Mouse (Mus musculus) midbrain, embryonic 10.5 days (tissue): ENCODE data around the gene Gm42742. TPM values are rescaled to one million over a fixed set of nuclear protein-coding genes. Genes with fewer than 3 reads are reported as not detected.

Experiments used
- DNase-seq: peaks from one replicate; pipeline ENCODE4 v3.0.0-alpha.2; 2017; ENCODE audit warnings: low spot score
- H3K27ac ChIP-seq: fragments of 300-500 bp; sonication (generic); replicated peaks from 2 replicates; pipeline ENCODE4 v1.5.1; 2016; ENCODE audit warnings: mild to moderate bottlenecking
- H3K27me3 ChIP-seq: fragments of 300-500 bp; sonication (generic); 2 replicates; pipeline ENCODE4 v1.6.1; 2016; ENCODE audit warnings: low read depth, mild to moderate bottlenecking; ENCODE audit not compliant: poor library complexity, severe bottlenecking
- H3K36me3 ChIP-seq: fragments of 300-500 bp; sonication (generic); 2 replicates; pipeline ENCODE4 v1.6.1; 2016; ENCODE audit warnings: mild to moderate bottlenecking, moderate library complexity
- H3K4me1 ChIP-seq: fragments of 300-500 bp; sonication (generic); 2 replicates; pipeline ENCODE4 v1.6.1; 2016
- H3K4me3 ChIP-seq: fragments of 300-500 bp; sonication (generic); 2 replicates; pipeline ENCODE4 v1.5.1; 2016; ENCODE audit warnings: mild to moderate bottlenecking, moderate library complexity
- H3K9me3 ChIP-seq: fragments of 300-500 bp; sonication (generic); replicated peaks from 2 replicates; pipeline ENCODE4 v1.6.1; 2016; ENCODE audit warnings: mild to moderate bottlenecking
- WGBS: fragments of 180-500 bp; shearing (Covaris S2); methylation state at CpG from one replicate; pipeline ENCODE4 v1.1.7; 2016; 5-methylcytosine and 5-hydroxymethylcytosine counted together
- polyA plus RNA-seq: library from polyadenylated mRNA; unstranded; fragments of >200 nt; fragmentation: Nextera tagmentation; extraction: Ambion mirVana; gene quantifications from 2 replicates; pipeline ENCODE4 v1.2.1, GENCODE M21; 2016

The Gm42742 gene
- 46.2 and 55.1 TPM in 2 replicates for polyA plus RNA-seq

DNA sequence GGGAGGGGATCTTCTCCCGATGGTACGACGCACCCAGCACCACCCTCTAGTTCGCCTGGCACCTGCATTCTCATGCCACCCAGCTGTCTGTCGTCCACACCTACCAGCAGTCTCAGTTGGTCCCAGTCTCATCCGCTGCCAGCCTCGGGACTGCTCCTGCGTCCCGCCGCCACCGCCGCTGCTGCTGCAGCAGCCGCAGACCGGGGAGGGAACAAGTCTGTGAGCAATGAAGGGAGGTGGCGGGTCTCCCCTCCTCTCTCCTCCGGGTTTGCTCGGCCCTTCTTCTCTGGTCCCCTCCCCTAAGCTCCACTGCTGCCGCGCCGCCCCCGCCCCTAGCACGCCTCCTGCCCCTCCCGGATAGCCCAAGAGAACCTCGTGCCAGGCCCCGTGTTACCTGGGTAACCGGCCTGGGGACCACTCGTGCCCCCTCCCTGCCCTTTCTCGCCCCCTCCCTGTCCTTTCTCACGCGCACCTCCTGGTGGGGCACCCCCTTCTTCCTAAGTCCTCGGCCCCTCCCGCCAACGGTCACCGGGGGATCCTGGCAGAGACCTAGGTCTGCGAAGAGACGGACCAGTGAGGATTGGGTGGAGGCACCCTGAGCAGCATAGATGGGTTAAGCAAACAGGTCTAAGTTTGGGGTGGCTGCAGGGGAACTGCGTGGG is at the start of gene Gm42742, which contains the start of gene Prrt2:
Gm42742 (minus strand) TSS at position 197 of the 662 bp plus-strand sequence.
Prrt2 (minus strand) TSS at position 311 of the 662 bp plus-strand sequence.
- peaks cover 42% of the 10 kb centered on the region for H3K36me3 ChIP-seq
- 1% methylated on average over 35 of the region's 37 CpGs for WGBS
- no peaks in the 10 kb centered on the region for H3K27me3 ChIP-seq
- H3K9me3 ChIP-seq, result no peaks in the 10 kb centered on the region
- H3K27ac ChIP-seq, result peak within 1 kb of the TSS; percentile 92
- DNase-seq, result peak; percentile 74
- peaks cover 96% of the 10 kb centered on the region for H3K4me1 ChIP-seq
- H3K4me3 ChIP-seq, result peak within 1 kb of the TSS; percentile 88

DNA sequence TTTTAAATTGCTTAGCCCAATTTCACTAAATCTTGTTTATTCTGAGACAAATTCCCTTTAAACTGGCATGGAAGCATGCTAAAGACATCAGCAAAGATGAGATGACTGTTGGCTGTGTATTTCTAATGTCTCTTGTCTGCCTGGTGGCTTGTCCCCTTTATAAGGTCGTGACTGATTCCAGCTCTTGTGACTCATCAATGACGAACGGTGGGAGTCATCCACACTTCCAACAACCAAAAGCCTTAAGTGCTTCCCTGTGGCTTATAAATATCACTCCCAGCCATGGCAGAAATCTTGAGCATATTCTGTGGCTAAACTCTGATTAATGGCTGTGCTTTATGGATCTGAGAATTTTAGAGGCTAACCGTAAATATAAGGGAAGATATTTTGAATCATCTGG is 45.4 kb upstream of the Gm42742 start:
- no peaks in the 10 kb centered on the region for H3K9me3 ChIP-seq
- H3K27me3 ChIP-seq, result no peaks in the 10 kb centered on the region
- DNase-seq, result no peak
- no peak overlapping the region for H3K4me3 ChIP-seq
- no peak overlapping the region for H3K27ac ChIP-seq
- H3K4me1 ChIP-seq, result 0 out of 2 replicates have a peak, but pooled peaks cover 3% of the 10 kb centered on the region
- WGBS, result 91% methylated on average over 4 of the region's 4 CpGs
- H3K36me3 ChIP-seq, result no peaks in the 10 kb centered on the region

DNA sequence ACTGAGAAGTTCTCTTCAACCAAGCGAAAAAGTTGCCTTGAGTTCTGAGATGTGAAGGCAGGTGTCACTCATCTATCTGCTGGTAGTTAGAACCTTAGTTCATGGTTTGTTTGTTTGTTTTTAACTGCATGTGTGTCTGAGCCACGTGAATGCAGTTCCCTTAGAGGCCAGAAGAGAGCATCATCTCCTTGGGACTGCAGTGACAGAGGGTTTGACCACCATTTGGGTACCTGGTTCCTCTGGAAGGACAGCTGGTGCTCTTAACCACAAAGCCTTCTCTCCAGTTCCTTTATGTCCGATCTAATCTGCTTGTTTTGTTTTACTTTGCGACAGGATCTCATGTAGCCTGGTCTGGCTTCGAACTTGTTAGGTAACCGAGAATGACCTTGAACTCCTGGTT is 44.6 kb upstream of the Gm42742 start:
- Histone ChIP-seq H3K36me3 (no peaks in the 10 kb centered on the region), H3K27me3 (no peaks in the 10 kb centered on the region), H3K4me3 (no peak overlapping the region), H3K27ac (no peak overlapping the region), H3K9me3 (no peaks in the 10 kb centered on the region), H3K4me1 (no peaks in the 10 kb centered on the region)
- WGBS, result 89% methylated on average over 6 of the region's 6 CpGs
- DNase-seq, result no peak

DNA sequence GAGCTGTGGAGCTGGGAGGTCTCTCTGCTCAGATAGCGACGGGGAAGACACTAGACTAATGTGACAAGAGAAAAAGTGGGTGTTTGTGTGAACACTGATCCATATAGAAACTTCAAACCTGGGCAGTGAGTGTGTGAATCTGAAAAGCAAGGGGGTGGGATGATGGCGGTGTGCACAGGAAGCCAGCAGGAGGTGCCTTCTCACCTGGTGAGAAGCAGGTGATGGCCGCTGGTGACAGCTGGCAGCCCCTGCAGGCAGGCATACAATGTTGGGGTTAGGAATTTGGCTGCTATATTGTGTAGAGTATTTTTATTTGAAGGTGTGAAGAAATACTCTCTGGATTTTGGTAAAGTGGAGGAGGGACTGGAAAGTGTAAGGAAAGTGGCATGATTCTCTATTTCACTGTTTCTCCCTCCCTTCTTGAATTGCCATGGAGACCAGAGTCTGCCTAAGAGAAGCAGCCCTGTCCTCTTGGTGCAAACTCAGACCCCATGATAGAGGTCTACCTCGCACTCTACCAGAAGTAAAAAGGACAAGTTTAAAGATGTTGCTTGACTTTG is 34.2 kb upstream of the Gm42742 start:
- 76% methylated on average over 5 of the region's 5 CpGs for WGBS
- DNase-seq, result no peak
- no peaks in the 10 kb centered on the region for H3K27me3 ChIP-seq

DNA sequence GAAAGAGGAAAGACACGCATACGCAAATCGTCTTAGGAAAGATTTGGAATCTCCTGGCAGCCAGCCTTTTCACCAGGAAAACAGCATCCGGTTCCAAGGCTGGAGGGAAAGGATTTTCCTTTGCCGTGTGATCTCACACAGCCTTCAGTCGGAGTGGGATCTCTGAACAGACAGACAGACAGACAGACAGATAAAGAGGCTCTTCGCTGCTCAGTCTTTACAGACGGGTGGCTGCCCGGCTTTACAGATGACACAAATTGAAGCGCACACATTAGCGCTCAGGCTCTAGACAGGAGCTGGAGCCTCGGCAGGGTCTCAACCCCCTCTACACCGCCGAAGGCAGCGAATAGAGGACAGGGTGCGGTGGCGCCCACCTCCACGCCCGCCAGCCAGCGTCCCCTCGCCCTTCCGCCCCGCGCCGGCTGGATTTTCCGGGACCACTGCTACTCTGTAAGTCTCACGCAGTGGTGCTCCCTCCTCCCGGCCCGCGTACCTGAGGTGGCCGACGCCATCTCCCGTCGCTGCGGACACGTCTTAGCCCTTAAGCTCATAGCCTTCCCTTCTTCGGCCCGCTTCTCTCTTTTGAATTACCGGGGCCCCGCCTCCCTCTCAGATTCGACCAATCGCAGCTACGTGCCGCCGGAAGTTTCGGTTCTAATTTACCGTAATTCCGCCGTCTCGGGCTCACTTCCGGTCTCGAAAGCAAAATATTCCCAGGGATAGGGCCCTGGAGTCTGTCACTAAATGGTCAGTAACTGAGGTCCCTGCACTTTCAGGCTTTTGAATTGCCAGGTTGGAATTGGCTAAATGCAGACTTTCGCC is 21.2 kb upstream of the Gm42742 start, which contains the start of gene Kif22:
Kif22 (minus strand) TSS at position 621 of the 822 bp plus-strand sequence.
- WGBS, result under 1% methylated on average over 53 of the region's 53 CpGs
- Histone ChIP-seq H3K27ac (peak within 1 kb of the TSS; percentile 95), H3K36me3 (peaks cover 34% of the 10 kb centered on the region), H3K9me3 (no peaks in the 10 kb centered on the region), H3K4me3 (peak within 1 kb of the TSS; percentile 96), H3K27me3 (no peaks in the 10 kb centered on the region), H3K4me1 (peaks cover 25% of the 10 kb centered on the region)
- DNase-seq, result peak; percentile 91

More for the DNA sequence above, 34.2 kb upstream of the Gm42742 start:
- Histone ChIP-seq H3K36me3 (no peaks in the 10 kb centered on the region), H3K4me1 (no peaks in the 10 kb centered on the region), H3K27ac (no peak overlapping the region), H3K4me3 (no peak overlapping the region), H3K9me3 (no peaks in the 10 kb centered on the region)

DNA sequence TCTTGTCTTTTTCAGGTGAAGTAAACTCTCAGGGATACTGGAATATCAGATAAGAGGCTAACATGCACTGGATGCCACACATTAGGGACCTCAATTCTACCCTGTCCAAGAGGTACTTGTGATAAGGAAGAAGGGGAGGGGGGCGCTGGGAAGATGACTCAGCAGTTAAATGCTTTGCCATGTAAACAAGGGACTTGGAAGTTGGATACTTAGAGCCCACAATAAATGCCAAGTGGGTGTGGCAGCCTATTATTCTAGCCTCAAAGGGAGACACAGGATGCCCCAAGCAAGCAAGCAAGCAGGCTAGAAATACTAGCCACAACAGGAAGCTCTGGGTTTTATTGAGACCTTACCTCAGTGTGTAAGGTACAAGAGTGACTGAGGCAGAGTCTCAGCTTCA is 10.3 kb upstream of the Gm42742 start:
- 68% methylated on average over 1 of the region's 1 CpGs for WGBS
- peaks cover 85% of the 10 kb centered on the region for H3K36me3 ChIP-seq

DNA sequence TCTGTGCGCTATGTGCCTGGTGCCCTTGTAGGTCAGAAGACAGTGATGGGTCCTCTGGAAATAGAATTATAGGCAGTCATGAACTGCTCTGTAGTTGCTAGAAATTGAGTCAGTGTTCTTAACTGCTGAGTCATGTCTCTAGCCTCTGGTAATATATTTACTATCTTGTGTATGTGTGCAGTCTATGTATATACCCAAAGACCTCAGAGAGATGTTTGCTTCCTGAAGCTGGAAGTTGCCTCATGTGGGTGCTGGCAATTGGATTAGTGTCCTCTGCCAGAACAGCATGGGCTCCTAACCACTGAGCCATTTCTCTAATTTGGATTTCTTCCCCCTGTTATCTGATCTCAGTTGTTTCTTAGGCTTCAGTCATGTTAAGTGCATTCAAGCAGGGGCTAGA is 9.3 kb upstream of the Gm42742 start:
- H3K4me1 ChIP-seq, result peaks cover 15% of the 10 kb centered on the region
- 97% methylated on average over 1 of the region's 1 CpGs for WGBS
- DNase-seq, result no peak
- no peaks in the 10 kb centered on the region for H3K27me3 ChIP-seq
- peaks cover 81% of the 10 kb centered on the region for H3K36me3 ChIP-seq
- H3K27ac ChIP-seq, result no peak overlapping the region
- no peak overlapping the region for H3K4me3 ChIP-seq
- H3K9me3 ChIP-seq, result no peaks in the 10 kb centered on the region

More for the DNA sequence above, 10.3 kb upstream of the Gm42742 start:
- H3K9me3 ChIP-seq, result no peaks in the 10 kb centered on the region
- H3K4me1 ChIP-seq, result peaks cover 10% of the 10 kb centered on the region
- H3K27me3 ChIP-seq, result no peaks in the 10 kb centered on the region
- no peak overlapping the region for H3K27ac ChIP-seq
- DNase-seq, result no peak
- H3K4me3 ChIP-seq, result no peak overlapping the region

DNA sequence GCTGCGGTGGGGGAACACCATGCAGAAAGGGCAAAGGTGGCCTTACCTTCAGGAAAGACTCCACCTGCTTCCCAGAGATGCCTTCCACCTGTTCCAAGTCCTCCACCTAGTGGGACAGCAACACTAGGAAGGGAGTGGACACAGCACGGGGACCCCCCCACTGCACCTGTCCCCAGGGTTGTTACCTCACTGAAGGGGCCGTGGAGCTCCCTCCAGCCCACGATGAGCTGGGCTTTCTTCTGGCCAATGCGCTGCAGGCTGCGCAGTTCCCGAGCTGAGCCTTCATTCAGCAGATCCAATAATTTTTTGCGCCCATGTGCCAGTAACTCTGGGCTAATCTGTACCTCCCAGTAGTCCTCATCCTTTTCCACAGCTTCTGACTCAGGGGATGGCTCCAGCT is 7.0 kb upstream of the Gm42742 start:
- H3K27me3 ChIP-seq, result no peaks in the 10 kb centered on the region
- 75% methylated on average over 8 of the region's 8 CpGs for whole genome bisulfite sequencing
- peaks cover 38% of the 10 kb centered on the region for H3K4me1 ChIP-seq
- DNase-seq, result no peak
- no peaks in the 10 kb centered on the region for H3K9me3 ChIP-seq
- peak overlapping the region; percentile 88 for H3K4me3 ChIP-seq
- peaks cover 81% of the 10 kb centered on the region for H3K36me3 ChIP-seq
- H3K27ac ChIP-seq, result peak overlapping the region; percentile 100

DNA sequence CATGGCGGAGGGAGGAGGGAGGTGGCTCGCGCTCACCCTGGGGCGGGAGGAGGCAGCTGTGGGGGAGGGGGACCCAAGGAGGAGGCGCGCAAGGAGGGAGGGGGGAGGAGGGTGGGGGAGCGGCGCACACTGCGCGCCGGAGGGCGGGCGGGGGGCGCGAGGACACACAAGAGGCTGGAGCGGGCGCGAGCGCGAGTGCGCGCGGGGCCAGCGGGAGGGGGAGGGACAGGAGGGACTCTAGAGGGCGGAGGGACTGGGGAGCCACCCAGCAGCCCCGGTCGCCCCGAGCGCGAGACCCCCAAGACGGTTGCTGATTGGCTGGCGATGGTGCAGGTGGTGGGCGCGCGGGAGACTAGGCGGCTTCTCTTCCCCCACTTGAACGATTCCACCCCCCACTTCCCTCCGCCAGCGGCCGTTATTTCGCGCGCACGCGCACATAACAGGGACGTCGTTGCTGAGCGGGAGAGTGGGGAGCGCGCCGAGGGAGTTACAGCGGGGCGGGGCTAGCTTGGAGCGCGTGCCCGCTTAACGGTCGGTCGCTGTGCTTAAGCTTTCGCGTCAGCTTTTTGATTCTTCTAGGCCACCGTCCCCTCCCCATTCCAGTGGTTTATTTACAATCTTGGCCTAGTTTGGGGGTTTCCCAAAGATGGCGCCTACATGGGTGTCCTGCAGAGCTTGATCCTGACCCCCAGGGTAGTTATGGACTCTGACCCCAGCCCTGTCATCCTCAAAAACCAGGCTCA is 6.3 kb upstream of the Gm42742 start, which contains the start of gene Maz:
Maz (minus strand) TSS at position 54 of the 743 bp plus-strand sequence.
- H3K4me1 ChIP-seq, result peaks cover 45% of the 10 kb centered on the region
- WGBS, result under 1% methylated on average over 59 of the region's 63 CpGs
- peaks cover 81% of the 10 kb centered on the region for H3K36me3 ChIP-seq

DNA sequence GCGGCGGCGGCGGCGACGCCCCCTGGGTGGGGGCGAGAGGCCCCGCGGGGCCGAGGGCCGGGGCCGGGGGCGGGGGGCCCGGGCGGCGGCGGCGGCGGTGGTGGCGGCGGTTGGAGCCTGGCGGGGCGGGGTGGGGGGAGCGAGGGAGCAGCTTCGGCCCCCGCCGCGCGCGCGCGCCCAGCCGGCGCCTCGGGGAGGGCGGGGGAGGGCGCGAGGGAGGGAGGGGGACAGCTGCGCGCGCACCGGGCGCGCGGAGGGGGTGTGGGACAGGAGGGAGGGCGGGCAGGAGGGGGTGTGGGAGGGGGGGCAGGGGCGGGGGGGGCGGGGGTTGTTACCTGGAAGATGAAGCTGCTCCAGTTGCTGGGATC is 5.7 kb upstream of the Gm42742 start:
- Histone ChIP-seq H3K9me3 (no peaks in the 10 kb centered on the region), H3K27me3 (no peaks in the 10 kb centered on the region), H3K36me3 (peaks cover 81% of the 10 kb centered on the region), H3K27ac (peak overlapping the region; percentile 100), H3K4me1 (peaks cover 51% of the 10 kb centered on the region), H3K4me3 (peak overlapping the region; percentile 88)
- DNase-seq, result no peak
- WGBS, result 0% methylated on average over 6 of the region's 48 CpGs

More for the DNA sequence above, 6.3 kb upstream of the Gm42742 start, which contains the start of gene Maz:
- Histone ChIP-seq H3K4me3 (peak within 1 kb of the TSS; percentile 88), H3K27ac (peak within 1 kb of the TSS; percentile 100), H3K27me3 (no peaks in the 10 kb centered on the region), H3K9me3 (no peaks in the 10 kb centered on the region)
- DNase-seq, result peak; percentile 100

DNA sequence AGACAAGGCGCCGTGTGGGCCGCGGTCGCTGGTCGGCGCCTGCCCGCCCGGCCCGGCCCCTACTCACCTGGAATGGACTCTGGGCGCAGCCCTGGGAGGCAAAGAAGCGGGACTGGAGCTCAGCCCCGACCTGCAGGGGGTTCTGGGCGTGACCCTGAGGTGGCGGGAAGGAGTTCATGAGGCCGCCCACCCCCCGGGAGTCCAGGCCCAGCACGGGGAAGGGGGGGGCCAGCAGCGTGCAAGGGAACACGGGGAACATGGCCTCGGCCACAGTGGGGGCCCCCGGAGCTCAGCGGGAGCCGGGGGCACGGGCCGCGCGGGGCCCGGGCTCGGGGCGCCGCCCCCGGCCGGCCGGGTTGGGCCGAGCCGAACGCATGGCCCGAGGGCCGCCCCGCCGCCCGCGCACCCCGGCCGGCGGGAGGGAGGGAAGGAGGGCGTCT is 5.3 kb upstream of the Gm42742 start:
- Histone ChIP-seq H3K4me1 (peaks cover 55% of the 10 kb centered on the region), H3K9me3 (no peaks in the 10 kb centered on the region), H3K27ac (peak overlapping the region; percentile 100), H3K27me3 (no peaks in the 10 kb centered on the region), H3K4me3 (peak overlapping the region; percentile 88), H3K36me3 (peaks cover 79% of the 10 kb centered on the region)
- peak; percentile 83 for DNase-seq
- WGBS, result 3% methylated on average over 40 of the region's 48 CpGs
